Mouse (Mus musculus): ENCODE measurements at regions not wholly inside any gene's neighbourhood (a gene's known extent, or its start where the extent isn't known, plus 50 kb on each side); places are given as distances from the start of the nearest gene placed in this dataset.
A peak's percentile ranks its signal among the peaks of the same experiment; 100 is the strongest.
"Not testable (repeated sequence)": the region's sequence is repeated elsewhere in the genome, so short reads cannot be mapped to it uniquely, and the experiment has no call there.

DNA sequence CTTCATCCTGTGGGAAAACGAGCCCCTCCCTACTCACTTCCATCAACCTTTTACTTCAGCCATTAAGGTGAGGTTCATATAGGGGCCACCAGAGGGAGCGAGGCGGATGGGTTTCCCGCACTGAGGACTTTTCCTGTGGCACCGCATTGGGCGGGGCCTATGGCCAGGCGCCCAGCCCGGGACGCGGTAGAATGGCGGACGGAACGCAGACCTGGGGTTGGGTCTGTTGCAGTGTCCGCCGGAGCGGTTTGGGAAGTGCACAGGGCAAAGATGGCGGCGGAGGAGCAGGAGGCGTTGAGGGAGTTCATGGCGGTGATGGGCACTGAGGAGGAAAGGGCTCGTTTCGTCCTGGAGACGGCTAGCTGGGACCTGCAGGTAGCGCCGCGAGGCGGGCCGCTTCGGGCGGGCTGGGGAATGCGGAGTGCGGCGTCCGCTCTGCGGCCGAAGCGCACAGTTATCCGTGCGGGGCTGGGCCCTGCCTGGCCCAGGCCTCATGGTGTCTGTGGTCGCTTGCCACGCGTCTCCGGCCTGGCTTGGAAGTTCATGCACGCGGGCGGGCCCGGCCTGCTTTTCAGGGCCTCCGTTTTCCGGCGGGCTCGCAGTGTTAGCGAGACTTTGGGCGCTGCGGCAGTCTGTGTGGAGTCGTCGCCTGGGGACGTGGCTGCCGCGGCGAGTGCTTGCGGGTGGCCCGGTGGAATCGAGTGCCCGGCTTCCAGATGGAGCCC is 64.5 kb upstream of the Gm21119 start:
- ATAC-seq, result peak; percentile 100
- H3K9me3 ChIP-seq (ENCODE audit: control insufficient read depth, low read length); H3K36me3 ChIP-seq (ENCODE audit: control insufficient read depth, insufficient read depth); H3K4me1 ChIP-seq (replicated peaks; ENCODE audit: control insufficient read depth, insufficient read depth, low read length); H3K27me3 ChIP-seq (replicated peaks; ENCODE audit: control insufficient read depth, insufficient read depth, low read length): not testable (repeated sequence)
- Histone ChIP-seq H3K27ac (ENCODE audit: low read length) (peak overlapping the region; percentile 74), H3K4me3 (replicated peaks; ENCODE audit: low read length) (peak overlapping the region; percentile 55), H3K9ac (replicated peaks; ENCODE audit: low read depth, low read length) (peak overlapping the region; percentile 80), H3K4me2 (ENCODE audit: low read length) (peak overlapping the region; percentile 40)
- 13% methylated on average over 60 of the region's 64 CpGs for WGBS

- not testable (repeated sequence) for H3K36me3 ChIP-seq (ENCODE audit: control insufficient read depth, insufficient read depth); H3K9me3 ChIP-seq (ENCODE audit: control insufficient read depth, low read length); H3K4me2 ChIP-seq (ENCODE audit: low read length); H3K4me1 ChIP-seq (replicated peaks; ENCODE audit: control insufficient read depth, insufficient read depth, low read length); H3K27me3 ChIP-seq (replicated peaks; ENCODE audit: control insufficient read depth, insufficient read depth, low read length); H3K27ac ChIP-seq (ENCODE audit: low read length); H3K4me3 ChIP-seq (replicated peaks; ENCODE audit: low read length); H3K9ac ChIP-seq (replicated peaks; ENCODE audit: low read depth, low read length)
- WGBS, result no CpG with 5 or more reads among the region's 6 CpGs
- ATAC-seq, result peak; percentile 23
Measured at GRCm38 (mm10) chr8:20556501-20557181, 58.1 kb upstream of the Gm21119 start.

DNA sequence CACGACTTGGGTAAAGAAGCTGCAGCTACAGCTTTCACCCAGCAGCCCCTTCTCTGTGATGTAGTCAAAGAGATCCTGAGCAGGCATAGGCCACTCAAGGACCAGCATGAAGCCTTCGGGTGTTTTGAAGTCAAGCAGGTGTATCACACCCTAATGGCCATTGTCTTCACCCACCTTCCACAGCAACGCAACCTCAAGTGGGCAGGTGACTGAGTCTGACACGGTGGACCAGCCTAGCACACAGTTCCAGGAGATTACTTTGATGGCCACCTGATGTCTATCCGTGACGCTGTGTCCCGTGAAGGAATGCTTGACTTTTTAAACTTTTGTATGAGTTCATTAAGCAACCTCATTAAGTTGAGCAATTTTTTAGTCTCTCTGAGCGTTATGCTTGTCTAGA is 57.5 kb upstream of the Gm21119 start:
- 90% methylated on average over 7 of the region's 8 CpGs for WGBS
- not testable (repeated sequence) for H3K4me1 ChIP-seq (replicated peaks; ENCODE audit: control insufficient read depth, insufficient read depth, low read length); H3K4me3 ChIP-seq (replicated peaks; ENCODE audit: low read length); H3K36me3 ChIP-seq (ENCODE audit: control insufficient read depth, insufficient read depth); H3K9me3 ChIP-seq (ENCODE audit: control insufficient read depth, low read length); H3K27me3 ChIP-seq (replicated peaks; ENCODE audit: control insufficient read depth, insufficient read depth, low read length); H3K9ac ChIP-seq (replicated peaks; ENCODE audit: low read depth, low read length); H3K27ac ChIP-seq (ENCODE audit: low read length)
- ATAC-seq, result peak; percentile 74
- H3K4me2 ChIP-seq (ENCODE audit: low read length), result peak overlapping the region; percentile 28

GRCm38 (mm10) chr8:20557609-20558008 is 57.1 kb upstream of the Gm21119 start:
- WGBS, result 57% methylated on average over 23 of the region's 47 CpGs
- not testable (repeated sequence) for H3K27me3 ChIP-seq (replicated peaks; ENCODE audit: control insufficient read depth, insufficient read depth, low read length); H3K36me3 ChIP-seq (ENCODE audit: control insufficient read depth, insufficient read depth); H3K4me1 ChIP-seq (replicated peaks; ENCODE audit: control insufficient read depth, insufficient read depth, low read length); H3K9ac ChIP-seq (replicated peaks; ENCODE audit: low read depth, low read length); H3K27ac ChIP-seq (ENCODE audit: low read length); H3K9me3 ChIP-seq (ENCODE audit: control insufficient read depth, low read length)
- peak; percentile 97 for ATAC-seq
- peak overlapping the region; percentile 28 for H3K4me2 ChIP-seq (ENCODE audit: low read length)
- peak overlapping the region; percentile 31 for H3K4me3 ChIP-seq (replicated peaks; ENCODE audit: low read length)
